Mouse (Mus musculus) granulocyte monocyte progenitor cell, adult 5-6 weeks (primary cell): ENCODE results near the gene 4930469K13Rik. TPM values are rescaled to one million over a fixed set of nuclear protein-coding genes. Genes with fewer than 3 reads are reported as not detected.

ENCODE experiments used
- total RNA-seq, 2 experiments: library from RNA; stranded (forward) in 1 of 2; stranded (reverse) in 1 of 2; fragments of 200-712, 200-1000 nt in 1 of 2; fragments of >200 nt in 1 of 2; fragmentation: Nextera tagmentation in 1 of 2; gene quantifications; 2 replicates each; pipeline ENCODE4 v1.2.3; 2014 to 2017

4930469K13Rik gene
- total RNA-seq, 2 experiments from 2014 or later: not detected

Other genes starting within 250 kb of the 4930469K13Rik start
- not detected in 2 replicates for gene Kcnmb1, start 135.5 kb downstream of the 4930469K13Rik start, total RNA-seq (2014; fragmentation: Nextera tagmentation)
- gene Kcnmb1, start 135.5 kb downstream of the 4930469K13Rik start, total RNA-seq (2017): not detected in 2 replicates
- not detected in 2 replicates for gene Kcnip1, start 105.4 kb downstream of the 4930469K13Rik start, total RNA-seq (2014; fragmentation: Nextera tagmentation)
- not detected in 2 replicates for gene Kcnip1, start 105.4 kb downstream of the 4930469K13Rik start, total RNA-seq (2017)
- gene Lcp2, start 51.6 kb downstream of the 4930469K13Rik start, total RNA-seq (2014; fragmentation: Nextera tagmentation): 43.5 and 55.4 TPM in 2 replicates
- 22.0 and 34.6 TPM in 2 replicates for gene Lcp2, start 51.6 kb downstream of the 4930469K13Rik start, total RNA-seq (2017)
- gene Foxi1, start 109.5 kb upstream of the 4930469K13Rik start, total RNA-seq (2014; fragmentation: Nextera tagmentation): not detected in 2 replicates
- not detected in 2 replicates for gene Foxi1, start 109.5 kb upstream of the 4930469K13Rik start, total RNA-seq (2017)
- gene Fam196b, start 216.3 kb upstream of the 4930469K13Rik start, total RNA-seq (2014; fragmentation: Nextera tagmentation): not detected in 2 replicates
- gene Fam196b, start 216.3 kb upstream of the 4930469K13Rik start, total RNA-seq (2017): not detected in 2 replicates